8 mouse cellular contexts compared by ENCODE assay signal in the genomic region with DNA sequence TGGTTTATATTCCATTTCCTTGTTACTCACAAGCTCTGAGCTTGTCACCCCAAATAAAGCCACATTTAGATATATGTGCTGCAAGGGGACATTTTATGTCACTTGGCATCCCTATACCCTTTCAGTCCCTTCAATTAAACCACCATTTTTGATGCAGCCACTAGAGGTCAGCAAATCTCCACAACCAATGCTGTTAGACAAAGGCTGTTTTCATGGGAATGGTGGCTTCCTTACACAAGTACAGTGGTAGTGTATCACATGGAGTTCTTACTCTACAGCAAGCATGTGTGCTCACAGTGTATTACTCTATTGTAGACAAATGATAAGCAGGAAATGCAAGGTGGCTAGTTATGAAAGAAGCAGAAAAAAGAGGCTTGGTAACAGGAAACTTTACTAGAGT. TPM values are rescaled to one million over a fixed set of nuclear protein-coding genes. Genes with fewer than 3 reads are reported as not detected.
DNase-seq lines count a peak whose midpoint lies in the region; ATAC-seq lines count a peak whose summit lies in the region.

No protein-coding gene starts in this region.

- no peaks in the 10 kb centered on the region for H3K36me3 ChIP-seq in embryonic facial prominence, embryonic 10.5 days (replicated peaks)
- H3K36me3 ChIP-seq in limb, embryonic 10.5 days, result no peaks in the 10 kb centered on the region
- H3K36me3 ChIP-seq in splenic B cell, adult 2 months (ENCODE audit: control insufficient read depth, insufficient read depth, low read length, poor library complexity, severe bottlenecking), result no peaks in the 10 kb centered on the region

- H3K9me3 ChIP-seq in embryonic facial prominence, embryonic 10.5 days, result no peaks in the 10 kb centered on the region
- H3K9me3 ChIP-seq in limb, embryonic 10.5 days (replicated peaks), result no peaks in the 10 kb centered on the region

- DNase-seq in A20 (ENCODE audit: low read depth, low spot score), result peak; percentile 62
- DNase-seq in adrenal gland, postnatal 14 days, result peak; percentile 85
- peak; percentile 71 for DNase-seq in embryonic facial prominence, embryonic 10.5 days (ENCODE audit: low spot score)
- peak; percentile 69 to 83 for DNase-seq in kidney, adult 8-10 months
- DNase-seq in limb, embryonic 10.5 days (ENCODE audit: low spot score), result peak; percentile 72
- DNase-seq in monocyte, adult 2 months (ENCODE audit: low read depth in 1 of 2, low spot score in 2 of 2), result peak; percentile 6 to 26
- peak; percentile 84 for DNase-seq in splenic B cell, adult 2 months (ENCODE audit: low read depth, low spot score)

- ATAC-seq in granulocyte monocyte progenitor cell, adult 5-6 weeks (replicated peaks; ENCODE audit: poor library complexity, severe bottlenecking), result peak; percentile 88

- H3K4me1 ChIP-seq in embryonic facial prominence, embryonic 10.5 days, result no peaks in the 10 kb centered on the region
- H3K4me1 ChIP-seq in limb, embryonic 10.5 days, result no peaks in the 10 kb centered on the region

- no peaks in the 10 kb centered on the region for H3K27me3 ChIP-seq in embryonic facial prominence, embryonic 10.5 days (replicated peaks; ENCODE audit: low read depth, poor library complexity, severe bottlenecking)
- H3K27me3 ChIP-seq in limb, embryonic 10.5 days (ENCODE audit: low read depth, poor library complexity, severe bottlenecking), result no peaks in the 10 kb centered on the region
- H3K27me3 ChIP-seq in splenic B cell, adult 2 months (ENCODE audit: control insufficient read depth, insufficient read depth, low read length, poor library complexity, severe bottlenecking), result no peaks in the 10 kb centered on the region

- H3K27ac ChIP-seq in embryonic facial prominence, embryonic 10.5 days (replicated peaks), result no peak overlapping the region
- H3K27ac ChIP-seq in limb, embryonic 10.5 days, result no peak overlapping the region

- H3K4me3 ChIP-seq in embryonic facial prominence, embryonic 10.5 days, result no peak overlapping the region
- H3K4me3 ChIP-seq in limb, embryonic 10.5 days, result no peak overlapping the region

RNA-seq across cellular contexts. Expression of gene AI481877, which starts 42.4 kb away (rescaled TPM):
- total RNA-seq in adrenal gland, postnatal 14 days (2021), result not detected in 2 replicates
- polyA plus RNA-seq in embryonic facial prominence, embryonic 10.5 days (2016; fragmentation: Nextera tagmentation; extraction: Ambion mirVana), result 0.03 TPM in 1 of 2 replicates, not detected in the other
- not detected in 2 replicates for total RNA-seq in granulocyte monocyte progenitor cell, adult 5-6 weeks (2014; fragmentation: Nextera tagmentation)
- not detected in 2 replicates for total RNA-seq in granulocyte monocyte progenitor cell, adult 5-6 weeks (2017)
- polyA plus RNA-seq in limb, embryonic 10.5 days (2016; fragmentation: Nextera tagmentation; extraction: Ambion mirVana), result not detected in 2 replicates

Comparison
In these comparisons a context has a peak if more than half of its experiments do, and no peak if none do; other contexts are left out.
1. DNase-seq: peak in every context shown above with its lines; median percentile 85 in adrenal gland, postnatal 14 days; 84 in splenic B cell, adult 2 months; 76 in kidney, adult 8-10 months; 72 in limb, embryonic 10.5 days; 71 in embryonic facial prominence, embryonic 10.5 days; 62 in A20; 16 in monocyte, adult 2 months.